In genomic region chr8:87928857-87929256, GRCm38 (mm10) we compare ENCODE assay signal across 12 mouse cellular contexts. TPM values are rescaled to one million over a fixed set of nuclear protein-coding genes. Genes with fewer than 3 reads are reported as not detected.
DNase-seq lines count a peak whose midpoint lies in the region; ATAC-seq and TF ChIP-seq lines count a peak whose summit lies in the region.
"Had no signal": no experiment of that assay in that cellular context is flagged by ENCODE, and none has a peak within 500 bp of the region (broad histone marks: within the 10 kb centered on the region; RNA-seq: fewer than 3 reads in every experiment).

No protein-coding gene starts in this region.

- H3K4me1 ChIP-seq in heart, postnatal 0 days (ENCODE audit: control insufficient read depth, insufficient read depth) = peaks cover 13% of the 10 kb centered on the region; the same call in 1 of the 2 replicates
- H3K4me1 ChIP-seq in embryonic facial prominence, embryonic 10.5 days = peaks cover 83% of the 10 kb centered on the region
- H3K4me1 ChIP-seq in limb, embryonic 10.5 days = peaks cover 76% of the 10 kb centered on the region

- H3K4me2 ChIP-seq in heart, postnatal 0 days (ENCODE audit: low read depth, low read length) = no peak overlapping the region

- 35% methylated on average over 2 of the region's 2 CpGs for WGBS in heart, postnatal 0 days
- WGBS in embryonic facial prominence, embryonic 10.5 days = 26% methylated on average over 2 of the region's 2 CpGs
- 48% methylated on average over 2 of the region's 2 CpGs for WGBS in limb, embryonic 10.5 days

- H3K9ac ChIP-seq in heart, postnatal 0 days (replicated peaks; ENCODE audit: low read depth, low read length) = no peak overlapping the region

- intact Hi-C loops in heart, postnatal 10 days (cut with DNase I) = no loop called here
- intact Hi-C loops in left cerebral cortex, postnatal 36 days (cut with DNase I) = no loop called here

- no peak for TF ChIP-seq CTCF in heart, postnatal 0 days (IDR thresholded peaks at IDR 0.05; ENCODE audit: low read depth)

- H3K27ac ChIP-seq in heart, postnatal 0 days (ENCODE audit: low read depth) = no peak overlapping the region
- H3K27ac ChIP-seq in embryonic facial prominence, embryonic 10.5 days (replicated peaks) = peak overlapping the region; percentile 44
- 0 out of 2 replicates have a peak overlapping the region, but pooled peaks have one; percentile 3 for H3K27ac ChIP-seq in limb, embryonic 10.5 days
- H3K27ac ChIP-seq: hindbrain, postnatal 0 days had no signal

- no peaks in the 10 kb centered on the region for H3K9me3 ChIP-seq in heart, postnatal 0 days (replicated peaks; ENCODE audit: control insufficient read depth, low read length)
- H3K9me3 ChIP-seq in embryonic facial prominence, embryonic 10.5 days = no peaks in the 10 kb centered on the region
- no peaks in the 10 kb centered on the region for H3K9me3 ChIP-seq in limb, embryonic 10.5 days (replicated peaks)

- 0 out of 2 replicates have a peak, but pooled peaks cover 2% of the 10 kb centered on the region for H3K27me3 ChIP-seq in heart, postnatal 0 days (ENCODE audit: control insufficient read depth, insufficient read depth, low read length)
- H3K27me3 ChIP-seq in embryonic facial prominence, embryonic 10.5 days (replicated peaks; ENCODE audit: low read depth, poor library complexity, severe bottlenecking) = no peaks in the 10 kb centered on the region
- no peaks in the 10 kb centered on the region for H3K27me3 ChIP-seq in limb, embryonic 10.5 days (ENCODE audit: low read depth, poor library complexity, severe bottlenecking)
- H3K27me3 ChIP-seq: CH12.LX had no signal

- TF ChIP-seq EP300 in heart, postnatal 0 days (IDR thresholded peaks at IDR 0.05; ENCODE audit: low read depth) = 0 out of 2 replicates have a peak, but pooled peaks have one; percentile 16

- no peak overlapping the region for H3K4me3 ChIP-seq in heart, postnatal 0 days (ENCODE audit: low read depth, low read length)
- no peak overlapping the region for H3K4me3 ChIP-seq in embryonic facial prominence, embryonic 10.5 days
- H3K4me3 ChIP-seq in limb, embryonic 10.5 days = no peak overlapping the region

- peak; percentile 15 for DNase-seq in heart, postnatal 0 days (ENCODE audit: low spot score)
- no peak for DNase-seq in heart, adult 8-10 months (ENCODE audit: low spot score)
- no peak for DNase-seq in embryonic facial prominence, embryonic 10.5 days (ENCODE audit: low spot score)
- DNase-seq in heart, postnatal 10 days = peak; percentile 27 to 28
- DNase-seq in limb, embryonic 10.5 days (ENCODE audit: low spot score) = no peak
- no peak for DNase-seq in urinary bladder, adult 18-20 months (ENCODE audit: low spot score in 2 of 2)
- DNase-seq in left cerebral cortex, adult 11 months (ENCODE audit: low spot score) = no peak
- DNase-seq in left cerebral cortex, postnatal 36 days (ENCODE audit: low spot score in 2 of 2) = no peak
- DNase-seq: cerebellum, adult 18-20 months had no signal

- H3K36me3 ChIP-seq in heart, postnatal 0 days (replicated peaks; ENCODE audit: control insufficient read depth, insufficient read depth, low read length) = no peaks in the 10 kb centered on the region
- H3K36me3 ChIP-seq in embryonic facial prominence, embryonic 10.5 days (replicated peaks) = peaks cover 6% of the 10 kb centered on the region; the same call in 1 of the 2 replicates
- peaks cover 8% of the 10 kb centered on the region for H3K36me3 ChIP-seq in limb, embryonic 10.5 days

- 0 out of 2 replicates have a peak, but pooled peaks have one; percentile 36 for ATAC-seq in heart, postnatal 0 days (ENCODE audit: insufficient read depth, low read depth)
- ATAC-seq: hindbrain, postnatal 0 days had no signal

RNA-seq across cellular contexts. Expression of gene Zfp423, which starts 30.5 kb away (rescaled TPM):
- 5.0 and 7.9 TPM in 2 replicates for total RNA-seq in heart, postnatal 0 days (2014; rRNA removed; ENCODE audit: low replicate concordance)
- polyA plus RNA-seq in heart, postnatal 0 days (2015; fragmentation: Nextera tagmentation; extraction: Ambion mirVana) = 1.9 TPM in 2 replicates
- total RNA-seq in heart, adult 8-10 months (2022) = 1 to 10 TPM; 3.2 to 5.2 (median 3.6) TPM
- polyA plus RNA-seq in embryonic facial prominence, embryonic 10.5 days (2016; fragmentation: Nextera tagmentation; extraction: Ambion mirVana) = 22.0 and 23.4 TPM in 2 replicates
- 10 to 100 TPM in 1 of 2 experiments, 1 to 10 TPM in 1; 9.1 to 14.5 TPM for total RNA-seq in heart, postnatal 10 days (2021)
- polyA plus RNA-seq in limb, embryonic 10.5 days (2016; fragmentation: Nextera tagmentation; extraction: Ambion mirVana) = 23.6 and 29.4 TPM in 2 replicates
- 10 to 100 TPM; 27.1 to 29.8 TPM for total RNA-seq in left cerebral cortex, postnatal 36 days (2021)
- total RNA-seq: monocyte, adult 5-6 weeks had no signal

Comparison
In these comparisons a context has a peak if more than half of its experiments do, and no peak if none do; other contexts are left out.
1. DNase-seq: peak in heart, postnatal 0 days (single experiment) and heart, postnatal 10 days (2 of 2); none in heart, adult 8-10 months (single experiment), embryonic facial prominence, embryonic 10.5 days (single experiment), limb, embryonic 10.5 days (single experiment), urinary bladder, adult 18-20 months (0 of 2), left cerebral cortex, adult 11 months (single experiment) and left cerebral cortex, postnatal 36 days (0 of 2).